Comparison of ENCODE assay signal across 11 mouse cellular contexts in genomic region chr2:59698635-59699300, GRCm38 (mm10).
A peak's percentile ranks its signal among the peaks of the same experiment; 100 is the strongest.
DNase-seq lines count a peak whose midpoint lies in the region; ATAC-seq and TF ChIP-seq lines count a peak whose summit lies in the region.
"Had no signal": no experiment of that assay in that cellular context is flagged by ENCODE, and none has a peak within 500 bp of the region (broad histone marks: within the 10 kb centered on the region; RNA-seq: fewer than 3 reads in every experiment).

No protein-coding gene starts in this region.

- peaks cover 7% of the 10 kb centered on the region for H3K4me1 ChIP-seq in heart, adult 2 months (ENCODE audit: control insufficient read depth, insufficient read depth, low read length)
- peaks cover 6% of the 10 kb centered on the region; the same call in 1 of the 2 replicates for H3K4me1 ChIP-seq in liver, embryonic 11.5 days (replicated peaks; ENCODE audit: control insufficient read depth, insufficient read depth, low read length)
- peaks cover 15% of the 10 kb centered on the region for H3K4me1 ChIP-seq in liver, postnatal 0 days (ENCODE audit: insufficient read depth)
- peaks cover 5% of the 10 kb centered on the region; the same call in 1 of the 2 replicates for H3K4me1 ChIP-seq in embryonic fibroblast, embryonic 13.5 days (ENCODE audit: control insufficient read depth, insufficient read depth, low read length)
- H3K4me1 ChIP-seq in neural tube, embryonic 13.5 days (replicated peaks), result peaks cover 22% of the 10 kb centered on the region

- TF ChIP-seq CTCF in heart, adult 2 months (IDR thresholded peaks at IDR 0.05), result no peak
- no peak for TF ChIP-seq CTCF in liver, postnatal 0 days (IDR thresholded peaks at IDR 0.05; ENCODE audit: low read depth)
- no peak for TF ChIP-seq CTCF in embryonic fibroblast, embryonic 13.5 days (IDR thresholded peaks at IDR 0.05; ENCODE audit: borderline replicate concordance, insufficient read depth, low read length)

- no peak overlapping the region for H3K9ac ChIP-seq in heart, adult 2 months (ENCODE audit: low read depth, low read length)
- H3K9ac ChIP-seq in liver, embryonic 11.5 days (ENCODE audit: low read depth, low read length), result no peak overlapping the region
- no peak overlapping the region for H3K9ac ChIP-seq in liver, postnatal 0 days (replicated peaks)
- H3K9ac ChIP-seq in neural tube, embryonic 13.5 days, result no peak overlapping the region

- H3K36me3 ChIP-seq in heart, adult 2 months (ENCODE audit: control insufficient read depth, insufficient read depth, low read length), result peaks cover 11% of the 10 kb centered on the region
- H3K36me3 ChIP-seq in liver, embryonic 11.5 days (ENCODE audit: control insufficient read depth, insufficient read depth, low read length), result no peaks in the 10 kb centered on the region
- H3K36me3 ChIP-seq in liver, postnatal 0 days (replicated peaks; ENCODE audit: insufficient read depth, low read length), result no peaks in the 10 kb centered on the region
- H3K36me3 ChIP-seq in neural tube, embryonic 13.5 days, result no peaks in the 10 kb centered on the region
- H3K36me3 ChIP-seq: midbrain, embryonic 12.5 days had no signal

- no peak for DNase-seq in heart, adult 2 months
- no peak for DNase-seq in heart, adult 9 months (ENCODE audit: low spot score in 2 of 2)
- DNase-seq in liver, embryonic 11.5 days (ENCODE audit: low spot score), result no peak
- DNase-seq in liver, postnatal 0 days, result no peak
- DNase-seq in spleen, postnatal 4 days (ENCODE audit: low spot score in 2 of 2), result no peak
- DNase-seq: right cerebral cortex, adult 18-20 months had no signal

- no peaks in the 10 kb centered on the region for H3K27me3 ChIP-seq in heart, adult 2 months (ENCODE audit: control insufficient read depth, insufficient read depth, low read length)
- H3K27me3 ChIP-seq in liver, embryonic 11.5 days (replicated peaks; ENCODE audit: control insufficient read depth, insufficient read depth, low read length), result no peaks in the 10 kb centered on the region
- no peaks in the 10 kb centered on the region for H3K27me3 ChIP-seq in liver, postnatal 0 days (ENCODE audit: insufficient read depth, low read length)
- H3K27me3 ChIP-seq in neural tube, embryonic 13.5 days, result no peaks in the 10 kb centered on the region
- H3K27me3 ChIP-seq: midbrain, embryonic 12.5 days had no signal

- intact Hi-C loops in heart, adult 2 months (cut with DNase I), result no loop called here

- ATAC-seq in liver, embryonic 11.5 days (replicated peaks; ENCODE audit: low FRiP score), result no peak
- no peak for ATAC-seq in liver, postnatal 0 days
- no peak for ATAC-seq in neural tube, embryonic 13.5 days (ENCODE audit: low read depth)
- ATAC-seq in monocyte, adult 5-6 weeks (replicated peaks; ENCODE audit: insufficient number of reproducible peaks, low FRiP score, low TSS enrichment, poor library complexity, severe bottlenecking), result no peak
- ATAC-seq: CD4-positive, CD25-positive, alpha-beta regulatory T cell, adult 4 months had no signal

- no peak overlapping the region for H3K4me3 ChIP-seq in heart, adult 2 months
- H3K4me3 ChIP-seq in liver, embryonic 11.5 days (ENCODE audit: low read depth, low read length), result no peak overlapping the region
- no peak overlapping the region for H3K4me3 ChIP-seq in liver, postnatal 0 days (ENCODE audit: low read depth, low read length)
- H3K4me3 ChIP-seq in embryonic fibroblast, embryonic 13.5 days (ENCODE audit: insufficient read depth, low read length), result no peak overlapping the region
- H3K4me3 ChIP-seq in neural tube, embryonic 13.5 days, result no peak overlapping the region

- H3K9me3 ChIP-seq in liver, embryonic 11.5 days (ENCODE audit: control insufficient read depth, low read length), result no peaks in the 10 kb centered on the region
- H3K9me3 ChIP-seq in liver, postnatal 0 days (ENCODE audit: low read length), result no peaks in the 10 kb centered on the region
- H3K9me3 ChIP-seq in neural tube, embryonic 13.5 days, result no peaks in the 10 kb centered on the region
- H3K9me3 ChIP-seq: midbrain, embryonic 12.5 days had no signal

- no peak for TF ChIP-seq EP300 in heart, adult 2 months (IDR thresholded peaks at IDR 0.05; ENCODE audit: insufficient read depth, low read depth, low read length)
- no peak for TF ChIP-seq EP300 in liver, postnatal 0 days (IDR thresholded peaks at IDR 0.05; ENCODE audit: low read depth)

- 58% methylated on average over 7 of the region's 7 CpGs for WGBS in heart, adult 2 months
- 58% methylated on average over 7 of the region's 7 CpGs for WGBS in liver, embryonic 11.5 days
- 64% methylated on average over 7 of the region's 7 CpGs for WGBS in liver, postnatal 0 days (ENCODE audit: insufficient replicate concordance)
- WGBS in neural tube, embryonic 13.5 days, result 39% methylated on average over 7 of the region's 7 CpGs

- peaks cover 4% of the 10 kb centered on the region; the same call in 1 of the 2 replicates for H3K79me2 ChIP-seq in heart, adult 2 months (replicated peaks; ENCODE audit: control insufficient read depth, insufficient read depth, low read length)

- no peak for TF ChIP-seq POLR2A in heart, adult 2 months (IDR thresholded peaks at IDR 0.05; ENCODE audit: insufficient read depth, low read depth, low read length)
- no peak for TF ChIP-seq POLR2A in embryonic fibroblast, embryonic 13.5 days (IDR thresholded peaks at IDR 0.05; ENCODE audit: low read depth, low read length)

- peak overlapping the region; percentile 51; the same call in 1 of the 2 replicates for H3K4me2 ChIP-seq in liver, embryonic 11.5 days
- H3K4me2 ChIP-seq in liver, postnatal 0 days (ENCODE audit: low read depth, low read length), result no peak overlapping the region
- H3K4me2 ChIP-seq in neural tube, embryonic 13.5 days, result peak overlapping the region; percentile 48

- peak overlapping the region; percentile 49 for H3K27ac ChIP-seq in heart, adult 2 months
- no peak overlapping the region for H3K27ac ChIP-seq in liver, embryonic 11.5 days (ENCODE audit: low read depth, low read length)
- H3K27ac ChIP-seq in liver, postnatal 0 days (ENCODE audit: low read depth), result no peak overlapping the region
- H3K27ac ChIP-seq in embryonic fibroblast, embryonic 13.5 days (ENCODE audit: insufficient read depth, low read length), result 0 out of 2 replicates have a peak overlapping the region, but pooled peaks have one; percentile 27
- H3K27ac ChIP-seq in neural tube, embryonic 13.5 days (replicated peaks), result no peak overlapping the region

Comparison
In these comparisons a context has a peak if more than half of its experiments do, and no peak if none do; other contexts are left out.
1. H3K27ac ChIP-seq: peak in heart, adult 2 months (single experiment) and embryonic fibroblast, embryonic 13.5 days (single experiment); none in liver, embryonic 11.5 days (single experiment), liver, postnatal 0 days (single experiment) and neural tube, embryonic 13.5 days (single experiment).